Mouse (Mus musculus) liver, embryonic 13.5 days (tissue): ENCODE measurements around the gene Eef2k. TPM values are rescaled to one million over a fixed set of nuclear protein-coding genes. Genes with fewer than 3 reads are reported as not detected.
A peak's percentile ranks its signal among the peaks of the same experiment; 100 is the strongest.

Source experiments
- ATAC-seq: fragments of 200-750 bp; cut with Nextera tagmentation; 2 replicates; pipeline ENCODE4 v1.8.0; 2017; ENCODE audit warnings: low read depth, mild to moderate bottlenecking, moderate number of reproducible peaks, moderate library complexity
- DNase-seq: peaks from one replicate; pipeline ENCODE4 v3.0.0; 2022
- H3K27ac ChIP-seq: fragments of 300-500 bp; sonication (generic); 2 replicates; pipeline ENCODE4 v1.5.1; 2015; ENCODE audit warnings: moderate library complexity, mild to moderate bottlenecking, inconsistent platforms
- H3K27me3 ChIP-seq: fragments of 300-500 bp; sonication (generic); 2 replicates; pipeline ENCODE4 v1.6.1; 2015; ENCODE audit warnings: mild to moderate bottlenecking, inconsistent platforms
- H3K36me3 ChIP-seq: fragments of 300-500 bp; sonication (generic); 2 replicates; pipeline ENCODE4 v1.6.1; 2015; ENCODE audit warnings: mild to moderate bottlenecking, inconsistent platforms
- H3K4me1 ChIP-seq: fragments of 300-500 bp; sonication (generic); replicated peaks from 2 replicates; pipeline ENCODE4 v1.6.1; 2015; ENCODE audit warnings: inconsistent platforms
- H3K4me2 ChIP-seq: fragments of 300-500 bp; sonication (generic); 2 replicates; pipeline ENCODE4 v1.6.1; 2015; ENCODE audit warnings: inconsistent platforms, mild to moderate bottlenecking, moderate library complexity
- H3K4me3 ChIP-seq: fragments of 300-500 bp; sonication (generic); replicated peaks from 2 replicates; pipeline ENCODE4 v1.5.1; 2015; ENCODE audit warnings: mild to moderate bottlenecking, inconsistent platforms
- H3K9ac ChIP-seq: fragments of 300-500 bp; sonication (generic); 2 replicates; pipeline ENCODE4 v1.6.1; 2015; ENCODE audit warnings: mild to moderate bottlenecking, inconsistent platforms
- H3K9me3 ChIP-seq: fragments of 300-500 bp; sonication (generic); replicated peaks from 2 replicates; pipeline ENCODE4 v1.6.1; 2016; ENCODE audit warnings: inconsistent platforms
- WGBS: fragments of 180-500 bp; shearing (Covaris S2); methylation state at CpG from one replicate; pipeline ENCODE4 v1.1.7; 2015; ENCODE audit not compliant: insufficient replicate concordance; 5-methylcytosine and 5-hydroxymethylcytosine counted together
- polyA plus RNA-seq: library from polyadenylated mRNA; unstranded; fragments of >200 nt; fragmentation: Nextera tagmentation; extraction: Ambion mirVana; gene quantifications from 2 replicates; pipeline ENCODE4 v1.2.1, GENCODE M21; 2015

The Eef2k gene
- polyA plus RNA-seq, 1 experiment from 2014 or later = 42.2 TPM

DNA sequence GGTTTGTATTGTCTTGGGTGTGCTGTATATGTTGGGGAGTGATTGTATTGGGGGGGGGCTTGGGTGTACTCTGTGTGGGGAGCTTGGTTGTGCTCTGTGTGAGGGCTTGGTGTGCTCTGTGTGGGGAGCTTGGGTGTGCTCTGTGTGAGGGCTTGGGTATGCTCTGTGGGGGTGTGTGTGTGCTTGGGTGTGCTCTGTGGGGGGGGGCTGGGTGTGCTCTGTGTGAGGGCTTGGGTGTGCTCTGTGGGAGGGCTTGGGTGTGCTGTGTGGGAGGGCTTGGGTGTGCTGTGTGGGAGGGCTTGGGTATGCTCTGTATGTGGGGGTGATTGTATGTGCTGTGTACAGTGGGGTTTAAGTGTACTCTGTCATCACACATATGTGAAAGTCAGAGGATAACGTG lies 25.1 kb downstream of the Eef2k start:
- H3K9me3 ChIP-seq = no peaks in the 10 kb centered on the region
- DNase-seq (no peak), ATAC-seq (peak; percentile 70)
- peak overlapping the region; percentile 99 for H3K27ac ChIP-seq
- 64% methylated on average over 1 of the region's 1 CpGs for WGBS
- H3K36me3 ChIP-seq = peaks cover 46% of the 10 kb centered on the region
- H3K4me2 ChIP-seq = 0 out of 2 replicates have a peak overlapping the region, but pooled peaks have one; percentile 8
- no peaks in the 10 kb centered on the region for H3K27me3 ChIP-seq
- H3K9ac ChIP-seq = peak overlapping the region; percentile 73
- peaks cover 98% of the 10 kb centered on the region for H3K4me1 ChIP-seq
- no peak overlapping the region for H3K4me3 ChIP-seq

DNA sequence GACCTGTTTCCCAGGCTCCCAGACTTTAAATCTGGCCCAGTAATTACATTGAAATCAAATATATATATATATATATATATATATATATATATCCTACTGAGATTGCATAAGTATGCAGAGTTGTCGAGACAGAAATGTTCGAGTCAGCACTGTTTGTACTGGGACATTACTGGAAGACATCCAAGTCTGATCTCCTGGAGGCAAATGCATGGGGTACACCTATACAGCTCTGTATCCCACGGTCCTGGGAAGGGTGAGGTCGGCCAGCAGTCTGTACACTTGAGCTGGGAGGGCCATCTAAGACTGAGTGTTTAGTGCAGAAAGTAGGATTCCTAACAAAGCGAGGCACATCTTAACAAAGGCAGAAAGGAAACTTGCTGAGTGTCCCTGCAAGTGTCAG lies 27.3 kb downstream of the Eef2k start:
- 55% methylated on average over 5 of the region's 5 CpGs for WGBS

DNA sequence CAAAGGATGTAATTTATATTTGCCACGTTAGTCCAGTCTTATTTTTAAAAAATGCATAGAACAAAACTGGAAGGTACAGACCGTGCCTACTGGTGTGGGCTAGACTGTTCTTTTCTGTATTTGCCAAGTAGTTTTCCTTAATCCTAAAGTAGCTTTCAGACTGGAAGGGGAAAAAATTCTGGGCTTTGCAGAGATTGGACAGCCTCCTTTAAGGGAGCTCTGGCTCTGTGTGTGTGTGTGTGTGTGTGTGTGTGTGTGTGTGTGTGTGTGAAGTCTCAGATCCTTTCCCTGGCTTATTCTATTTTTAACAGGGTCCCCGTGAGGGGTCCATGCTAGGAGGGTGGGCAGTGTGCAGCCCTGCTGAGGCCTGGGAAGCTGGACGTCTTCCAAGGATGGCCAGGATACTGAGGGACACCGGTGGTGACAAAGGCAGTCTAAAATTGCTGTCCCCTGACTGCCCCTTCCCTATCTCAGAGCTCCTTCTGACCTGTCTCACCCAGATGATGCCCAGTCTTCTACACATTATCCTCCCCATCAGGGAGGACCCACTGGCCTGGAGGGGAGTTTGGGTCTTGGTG lies 27.9 kb downstream of the Eef2k start:
- DNase-seq = no peak
- ATAC-seq = no peak
- 70% methylated on average over 5 of the region's 5 CpGs for WGBS

More for the DNA sequence above, 27.3 kb downstream of the Eef2k start:
- Histone ChIP-seq H3K36me3 (peaks cover 58% of the 10 kb centered on the region), H3K4me2 (no peak overlapping the region), H3K9ac (peak overlapping the region; percentile 19; the same call in 1 of the 2 replicates), H3K27ac (peak overlapping the region; percentile 99), H3K4me1 (peaks cover 98% of the 10 kb centered on the region), H3K27me3 (no peaks in the 10 kb centered on the region), H3K9me3 (no peaks in the 10 kb centered on the region), H3K4me3 (no peak overlapping the region)
- DNase-seq (no peak), ATAC-seq (no peak)

DNA sequence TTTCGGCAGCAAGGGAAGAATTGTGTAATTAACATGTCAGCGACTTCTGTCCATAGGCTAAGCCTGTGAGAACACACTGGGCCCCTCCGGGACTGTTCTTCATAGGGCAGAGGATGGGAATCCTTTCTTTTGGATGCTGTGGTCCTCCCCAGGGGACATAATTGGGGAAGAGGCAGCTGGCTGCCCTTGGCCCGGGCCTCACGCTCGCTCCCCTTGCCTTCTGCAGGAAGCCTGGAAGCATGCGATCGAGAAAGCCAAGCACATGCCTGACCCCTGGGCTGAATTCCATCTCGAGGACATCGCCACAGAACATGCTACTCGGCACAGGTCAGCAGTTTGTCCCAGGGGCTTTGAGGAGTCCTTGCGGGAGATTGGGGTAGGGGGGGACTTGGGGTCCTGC lies 30.5 kb downstream of the Eef2k start:
- ATAC-seq = no peak
- Histone ChIP-seq H3K9ac (peak overlapping the region; percentile 20; the same call in 1 of the 2 replicates), H3K4me3 (no peak overlapping the region), H3K27me3 (no peaks in the 10 kb centered on the region), H3K36me3 (peaks cover 62% of the 10 kb centered on the region), H3K4me1 (peaks cover 96% of the 10 kb centered on the region), H3K4me2 (no peak overlapping the region), H3K9me3 (no peaks in the 10 kb centered on the region), H3K27ac (peak overlapping the region; percentile 99)
- 89% methylated on average over 12 of the region's 12 CpGs for WGBS
- no peak for DNase-seq

More for the DNA sequence above, 27.9 kb downstream of the Eef2k start:
- H3K27me3 ChIP-seq = no peaks in the 10 kb centered on the region
- no peak overlapping the region for H3K4me3 ChIP-seq
- no peaks in the 10 kb centered on the region for H3K9me3 ChIP-seq
- H3K36me3 ChIP-seq = peaks cover 58% of the 10 kb centered on the region
- peak overlapping the region; percentile 50 for H3K9ac ChIP-seq
- H3K4me1 ChIP-seq = peaks cover 98% of the 10 kb centered on the region
- H3K4me2 ChIP-seq = no peak overlapping the region
- H3K27ac ChIP-seq = peak overlapping the region; percentile 99

DNA sequence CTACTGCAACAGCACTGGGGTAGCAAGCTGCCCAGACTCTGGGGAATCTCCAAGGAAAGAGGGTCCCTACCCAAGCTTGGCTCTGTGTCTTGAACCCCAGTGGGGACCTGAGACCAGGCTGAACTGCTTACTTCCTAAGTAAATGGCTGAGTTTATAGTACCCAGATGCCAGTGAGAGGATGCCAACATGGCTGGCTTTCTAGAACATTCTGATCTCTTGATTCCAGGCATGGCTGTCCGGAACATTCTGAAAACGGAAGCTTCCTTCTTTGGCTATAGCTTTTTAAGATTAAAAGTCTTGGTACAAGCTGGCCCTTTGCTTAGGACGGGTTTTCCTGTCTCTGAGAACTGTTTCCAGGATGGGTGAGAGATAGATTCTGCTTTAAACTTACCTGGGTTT lies 31.4 kb downstream of the Eef2k start:
- Histone ChIP-seq H3K9ac (peak overlapping the region; percentile 76), H3K27ac (peak overlapping the region; percentile 99), H3K4me3 (peak overlapping the region; percentile 38), H3K4me1 (peaks cover 96% of the 10 kb centered on the region), H3K27me3 (no peaks in the 10 kb centered on the region), H3K4me2 (peak overlapping the region; percentile 62), H3K9me3 (no peaks in the 10 kb centered on the region), H3K36me3 (peaks cover 64% of the 10 kb centered on the region)
- 86% methylated on average over 3 of the region's 3 CpGs for WGBS
- DNase-seq (no peak), ATAC-seq (no peak)

DNA sequence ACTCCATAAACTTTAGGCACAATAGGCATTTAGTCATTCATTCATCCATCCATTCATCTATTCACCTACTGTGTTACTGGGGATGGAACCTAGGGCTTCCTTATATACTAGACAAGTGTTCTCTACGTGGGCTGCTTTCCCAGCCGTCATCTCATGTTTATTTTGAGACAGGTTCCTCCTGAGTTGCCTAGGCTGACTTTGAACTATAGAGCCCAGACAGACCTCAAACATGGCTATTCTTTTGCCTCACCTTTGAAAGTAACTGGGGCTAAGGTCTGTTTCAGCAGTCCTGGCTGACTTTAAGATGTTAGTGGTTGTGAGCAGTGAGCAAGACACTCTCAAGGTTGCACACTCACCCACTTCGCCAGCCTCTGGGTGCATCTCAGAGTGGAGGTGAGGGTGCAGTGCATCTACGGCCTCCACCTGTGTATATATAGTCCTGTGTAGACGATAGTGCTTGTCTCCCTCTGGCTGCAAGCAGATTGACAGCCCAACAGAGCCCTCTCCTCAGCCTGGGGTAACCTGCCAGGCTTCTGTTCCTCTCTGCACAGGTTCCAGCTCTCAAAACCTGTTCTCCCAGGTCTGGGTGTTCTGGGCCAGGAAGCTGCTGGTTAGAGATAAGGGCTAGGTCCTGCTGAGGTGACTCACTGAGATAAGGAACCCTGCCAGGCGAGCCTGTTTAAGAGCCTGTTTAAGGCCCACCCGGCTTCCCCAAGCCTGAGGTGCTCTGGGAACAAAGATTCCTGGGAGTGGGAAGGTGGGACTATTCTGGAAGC lies 32.3 kb downstream of the Eef2k start:
- Histone ChIP-seq H3K9me3 (no peaks in the 10 kb centered on the region), H3K27ac (peak overlapping the region; percentile 99), H3K4me1 (peaks cover 96% of the 10 kb centered on the region), H3K27me3 (no peaks in the 10 kb centered on the region), H3K9ac (peak overlapping the region; percentile 76), H3K4me2 (peak overlapping the region; percentile 62), H3K4me3 (peak overlapping the region; percentile 38), H3K36me3 (peaks cover 67% of the 10 kb centered on the region)
- DNase-seq (peak; percentile 87), ATAC-seq (peak; percentile 93)
- 20% methylated on average over 7 of the region's 7 CpGs for WGBS

DNA sequence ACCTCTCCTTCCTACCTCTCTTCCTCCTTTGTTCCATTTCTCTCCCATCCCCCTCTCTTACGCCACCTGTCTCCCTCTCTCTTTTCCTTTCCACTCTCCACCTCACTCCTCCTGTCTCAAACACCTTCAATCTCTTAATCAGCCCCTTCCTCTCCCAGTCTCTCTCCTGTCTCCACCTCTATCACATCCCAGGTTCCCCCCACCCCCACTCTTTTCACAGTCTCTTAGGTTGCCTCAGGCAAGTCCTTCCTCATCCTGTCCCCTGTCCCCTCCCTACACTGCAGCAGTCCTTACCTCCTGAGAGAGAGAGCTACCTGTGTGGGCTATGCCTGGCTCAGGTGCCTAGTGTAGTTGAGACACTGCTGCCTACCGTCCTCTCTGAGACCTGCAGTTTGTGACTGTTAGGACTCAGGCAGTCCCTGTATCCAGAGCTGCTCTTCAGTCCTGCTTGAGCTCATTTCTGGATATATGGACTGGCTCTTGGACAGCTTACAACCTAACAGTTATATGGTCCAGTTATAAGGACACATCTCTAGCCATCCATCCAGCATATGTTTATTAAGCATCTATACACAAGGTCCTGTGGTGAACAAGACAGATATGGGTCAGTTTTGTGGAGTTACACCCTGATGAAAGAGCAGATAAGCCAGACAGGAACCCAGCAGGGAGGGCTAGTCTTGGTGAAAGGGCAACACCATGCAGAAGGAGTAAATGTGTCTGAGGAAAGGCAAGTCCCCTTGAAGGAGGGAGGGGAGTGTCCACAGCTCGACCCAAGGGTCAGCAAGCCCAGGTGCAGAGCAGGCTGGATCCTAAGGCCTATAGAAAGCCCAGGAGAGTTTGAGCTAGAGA lies 33.1 kb downstream of the Eef2k start:
- Histone ChIP-seq H3K4me3 (peak overlapping the region; percentile 38), H3K9me3 (no peaks in the 10 kb centered on the region), H3K9ac (peak overlapping the region; percentile 76), H3K4me1 (peaks cover 96% of the 10 kb centered on the region), H3K27me3 (no peaks in the 10 kb centered on the region), H3K36me3 (peaks cover 68% of the 10 kb centered on the region), H3K4me2 (peak overlapping the region; percentile 62), H3K27ac (peak overlapping the region; percentile 99)
- ATAC-seq (peak; percentile 51), DNase-seq (no peak)
- WGBS = 36% methylated on average over 3 of the region's 3 CpGs

DNA sequence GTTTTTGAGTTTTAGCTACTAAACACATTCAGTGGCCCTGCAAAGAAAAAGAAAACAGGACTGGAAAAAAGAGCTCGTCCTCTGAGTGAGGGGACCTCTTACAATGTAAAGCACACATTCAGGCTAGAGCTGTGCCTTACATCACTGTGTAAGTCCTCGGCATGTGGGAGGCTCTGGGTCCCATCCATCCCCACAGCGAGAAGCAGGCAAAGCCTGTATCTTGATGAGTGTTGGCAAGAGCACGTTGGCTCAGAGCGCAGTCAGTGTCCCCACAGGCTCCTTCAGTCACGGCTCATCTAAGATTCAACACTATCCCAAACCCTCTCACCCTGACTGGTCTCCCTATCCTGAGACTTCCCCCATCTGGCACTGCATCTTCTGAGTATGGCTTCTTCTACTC lies 35.6 kb downstream of the Eef2k start:
- H3K27me3 ChIP-seq = no peaks in the 10 kb centered on the region
- no peak for DNase-seq
- 0 out of 2 replicates have a peak overlapping the region, but pooled peaks have one; percentile 9 for H3K4me3 ChIP-seq
- WGBS = 81% methylated on average over 6 of the region's 6 CpGs
- peaks cover 98% of the 10 kb centered on the region for H3K4me1 ChIP-seq
- H3K4me2 ChIP-seq = peak overlapping the region; percentile 81
- H3K36me3 ChIP-seq = peaks cover 71% of the 10 kb centered on the region
- no peak for ATAC-seq
- H3K9ac ChIP-seq = peak overlapping the region; percentile 51
- H3K9me3 ChIP-seq = no peaks in the 10 kb centered on the region
- H3K27ac ChIP-seq = peak overlapping the region; percentile 93

DNA sequence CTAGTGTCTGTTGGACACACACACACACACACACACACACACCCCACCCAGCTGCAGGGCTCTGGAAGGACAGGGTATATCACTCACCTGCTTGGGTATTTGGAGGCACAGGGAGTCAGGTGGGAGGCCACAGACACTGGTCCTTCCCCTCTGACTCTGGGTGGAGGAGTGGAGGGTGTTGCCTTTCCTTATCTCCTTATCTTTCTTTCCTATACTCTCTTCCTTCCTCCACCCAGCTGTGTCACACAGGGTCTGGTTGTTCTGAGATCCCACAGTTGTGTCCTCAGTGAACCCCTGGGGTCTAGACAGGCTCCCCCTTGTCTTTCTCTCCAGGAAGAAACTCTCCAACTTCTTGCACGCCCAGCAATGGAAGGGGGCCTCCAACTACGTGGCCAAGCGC lies 37.3 kb downstream of the Eef2k start:
- H3K27me3 ChIP-seq = no peaks in the 10 kb centered on the region
- H3K4me3 ChIP-seq = peak overlapping the region; percentile 70
- peaks cover 78% of the 10 kb centered on the region for H3K36me3 ChIP-seq
- H3K9me3 ChIP-seq = no peaks in the 10 kb centered on the region
- 72% methylated on average over 3 of the region's 3 CpGs for WGBS
- H3K9ac ChIP-seq = peak overlapping the region; percentile 83
- peak overlapping the region; percentile 81 for H3K4me2 ChIP-seq
- peak overlapping the region; percentile 93 for H3K27ac ChIP-seq
- peak; percentile 76 for ATAC-seq
- H3K4me1 ChIP-seq = peaks cover 98% of the 10 kb centered on the region
- peak; percentile 58 for DNase-seq

DNA sequence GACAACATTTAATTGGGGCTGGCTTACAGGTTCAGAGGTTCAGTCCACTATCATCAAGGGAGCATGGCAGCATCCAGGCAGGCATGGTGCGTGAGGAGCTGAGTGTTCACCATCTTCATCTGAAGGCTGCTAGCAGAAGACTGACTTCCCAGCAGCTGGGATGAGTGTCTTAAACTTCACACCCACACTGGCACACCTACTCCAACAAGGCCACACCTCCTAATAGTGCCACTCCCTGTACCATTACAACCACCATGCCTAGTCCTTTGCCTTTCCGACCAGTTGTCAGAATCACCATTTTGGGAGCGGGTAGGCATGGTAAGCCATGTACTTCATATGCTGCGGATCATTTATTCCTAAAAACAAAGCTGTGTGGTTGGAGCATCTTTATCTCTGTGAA lies 38.1 kb downstream of the Eef2k start:
- H3K4me1 ChIP-seq = peaks cover 98% of the 10 kb centered on the region
- H3K9me3 ChIP-seq = no peaks in the 10 kb centered on the region
- H3K27me3 ChIP-seq = no peaks in the 10 kb centered on the region
- peaks cover 86% of the 10 kb centered on the region for H3K36me3 ChIP-seq
- peak overlapping the region; percentile 70 for H3K4me3 ChIP-seq
- ATAC-seq (peak; percentile 60), DNase-seq (no peak)
- peak overlapping the region; percentile 83 for H3K9ac ChIP-seq
- WGBS = 87% methylated on average over 4 of the region's 4 CpGs
- H3K4me2 ChIP-seq = peak overlapping the region; percentile 81
- H3K27ac ChIP-seq = peak overlapping the region; percentile 93

DNA sequence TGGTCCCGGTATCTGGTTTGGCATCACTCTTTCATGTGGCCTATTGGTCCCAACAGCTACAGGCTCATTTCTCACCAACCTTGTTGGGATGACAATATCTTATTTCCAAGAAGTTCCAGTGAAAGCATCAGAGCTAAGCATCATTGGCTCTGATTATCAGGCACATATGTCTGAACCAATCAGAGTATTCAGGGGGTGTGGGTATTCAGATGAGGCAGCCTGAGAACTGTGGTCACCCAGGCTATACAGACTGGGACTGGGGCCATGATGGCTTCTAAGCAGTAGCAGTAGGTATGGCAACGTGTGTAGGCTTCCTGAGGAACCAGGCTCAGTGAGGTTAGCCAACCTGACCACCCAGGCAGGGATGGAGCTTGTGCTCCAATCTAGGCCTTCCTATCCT lies 38.8 kb downstream of the Eef2k start:
- H3K4me3 ChIP-seq = no peak overlapping the region; the same call in 1 of the 2 replicates
- no peak for DNase-seq
- H3K27me3 ChIP-seq = no peaks in the 10 kb centered on the region
- H3K9me3 ChIP-seq = no peaks in the 10 kb centered on the region
- peaks cover 92% of the 10 kb centered on the region for H3K4me1 ChIP-seq
- H3K36me3 ChIP-seq = peaks cover 89% of the 10 kb centered on the region
- peak; percentile 32 for ATAC-seq
- H3K9ac ChIP-seq = peak overlapping the region; percentile 33
- H3K4me2 ChIP-seq = peak overlapping the region; percentile 81
- H3K27ac ChIP-seq = peak overlapping the region; percentile 93
- WGBS = 74% methylated on average over 2 of the region's 2 CpGs
